Mouse (Mus musculus) limb, embryonic 12.5 days (tissue): Measurements from ENCODE around the gene Ppm1h. TPM values are rescaled to one million over a fixed set of nuclear protein-coding genes. Genes with fewer than 3 reads are reported as not detected.

ENCODE experiments used
- ATAC-seq: fragments of 200-750 bp; cut with Nextera tagmentation; 2 replicates; pipeline ENCODE4 v1.8.0; 2017; ENCODE audit warnings: low read depth, moderate TSS enrichment; ENCODE audit not compliant: insufficient number of reproducible peaks, insufficient read depth, low FRiP score, low TSS enrichment
- H3K27ac ChIP-seq: fragments of 300-500 bp; sonication (generic); 2 replicates; pipeline ENCODE4 v1.5.1; 2016; ENCODE audit warnings: mild to moderate bottlenecking, moderate library complexity
- H3K27me3 ChIP-seq: fragments of 300-500 bp; sonication (generic); 2 replicates; pipeline ENCODE4 v1.6.1; 2016; ENCODE audit warnings: mild to moderate bottlenecking, moderate library complexity
- H3K36me3 ChIP-seq: fragments of 300-500 bp; sonication (generic); 2 replicates; pipeline ENCODE4 v1.6.1; 2016; ENCODE audit warnings: mild to moderate bottlenecking, moderate library complexity
- H3K4me1 ChIP-seq: fragments of 300-500 bp; sonication (generic); replicated peaks from 2 replicates; pipeline ENCODE4 v1.6.1; 2016
- H3K4me2 ChIP-seq: fragments of 300-500 bp; sonication (generic); 2 replicates; pipeline ENCODE4 v1.6.1; 2016; ENCODE audit warnings: mild to moderate bottlenecking, moderate library complexity
- H3K4me3 ChIP-seq: fragments of 300-500 bp; sonication (generic); replicated peaks from 2 replicates; pipeline ENCODE4 v1.5.1; 2016; ENCODE audit warnings: mild to moderate bottlenecking
- H3K9ac ChIP-seq: fragments of 300-500 bp; sonication (generic); replicated peaks from 2 replicates; pipeline ENCODE4 v1.6.1; 2016; ENCODE audit warnings: mild to moderate bottlenecking, moderate library complexity
- H3K9me3 ChIP-seq: fragments of 300-500 bp; sonication (generic); 2 replicates; pipeline ENCODE4 v1.6.1; 2016; ENCODE audit warnings: mild to moderate bottlenecking, moderate library complexity
- WGBS: fragments of 180-500 bp; shearing (Covaris S2); methylation state at CpG from one replicate; pipeline ENCODE4 v1.1.7; 2016; 5-methylcytosine and 5-hydroxymethylcytosine counted together
- polyA plus RNA-seq: library from polyadenylated mRNA; unstranded; fragments of >200 nt; fragmentation: Nextera tagmentation; extraction: Ambion mirVana; gene quantifications from 2 replicates; pipeline ENCODE4 v1.2.1, GENCODE M21; 2016

Gene Ppm1h
- polyA plus RNA-seq, 1 experiment from 2014 or later, result 5.6 TPM

DNA sequence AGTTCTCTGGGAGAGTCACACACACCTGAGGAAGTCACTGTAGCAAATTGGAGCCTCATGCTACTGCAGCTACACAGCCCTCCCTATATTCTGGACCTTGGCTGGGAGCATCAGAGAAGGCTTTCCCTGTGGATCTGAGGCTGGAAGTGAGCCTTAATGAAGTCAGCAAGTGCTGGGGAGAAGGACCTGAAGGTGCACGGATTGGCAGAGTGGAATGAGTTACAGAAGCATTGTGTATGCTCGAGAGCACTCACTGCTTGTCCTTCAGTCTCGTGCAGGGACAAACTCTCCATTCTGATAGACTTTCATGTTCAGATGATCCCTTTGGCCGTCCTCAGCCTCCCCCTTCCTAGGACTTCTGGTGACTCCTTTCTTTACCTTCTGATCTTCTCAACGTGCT lies 26.3 kb downstream of the Ppm1h start:
- no peak overlapping the region for H3K9ac ChIP-seq
- no peaks in the 10 kb centered on the region for H3K9me3 ChIP-seq
- no peak overlapping the region for H3K4me2 ChIP-seq
- no peak overlapping the region for H3K4me3 ChIP-seq
- no peak overlapping the region for H3K27ac ChIP-seq
- no peak for ATAC-seq
- H3K4me1 ChIP-seq, result peaks cover 4% of the 10 kb centered on the region
- H3K36me3 ChIP-seq, result no peaks in the 10 kb centered on the region
- 82% methylated on average over 5 of the region's 5 CpGs for WGBS
- H3K27me3 ChIP-seq, result no peaks in the 10 kb centered on the region

DNA sequence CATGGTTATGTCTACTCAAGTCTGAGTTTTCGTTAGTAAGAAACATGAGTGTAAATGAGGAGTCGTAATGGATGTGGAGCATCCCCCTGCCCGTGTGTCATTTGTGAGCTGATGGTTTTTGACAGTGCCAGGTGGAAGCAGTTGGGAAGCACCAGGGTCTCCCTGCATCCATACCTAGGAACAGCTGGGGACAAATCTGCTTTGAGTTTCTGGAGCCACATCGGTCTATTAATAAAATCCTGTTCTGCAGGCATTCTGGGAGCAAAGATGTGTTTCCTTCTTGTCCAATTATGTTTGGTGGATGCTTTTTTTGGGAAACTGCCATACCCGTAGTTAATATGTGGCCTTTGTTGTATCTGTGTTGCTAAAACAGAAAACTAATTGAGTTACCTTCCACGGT lies 26.9 kb downstream of the Ppm1h start:
- 85% methylated on average over 6 of the region's 6 CpGs for WGBS
- H3K4me1 ChIP-seq, result peaks cover 10% of the 10 kb centered on the region
- H3K36me3 ChIP-seq, result no peaks in the 10 kb centered on the region
- H3K4me3 ChIP-seq, result no peak overlapping the region
- ATAC-seq, result no peak
- no peak overlapping the region for H3K4me2 ChIP-seq
- no peak overlapping the region for H3K9ac ChIP-seq
- no peak overlapping the region for H3K27ac ChIP-seq
- no peaks in the 10 kb centered on the region for H3K9me3 ChIP-seq
- H3K27me3 ChIP-seq, result no peaks in the 10 kb centered on the region

DNA sequence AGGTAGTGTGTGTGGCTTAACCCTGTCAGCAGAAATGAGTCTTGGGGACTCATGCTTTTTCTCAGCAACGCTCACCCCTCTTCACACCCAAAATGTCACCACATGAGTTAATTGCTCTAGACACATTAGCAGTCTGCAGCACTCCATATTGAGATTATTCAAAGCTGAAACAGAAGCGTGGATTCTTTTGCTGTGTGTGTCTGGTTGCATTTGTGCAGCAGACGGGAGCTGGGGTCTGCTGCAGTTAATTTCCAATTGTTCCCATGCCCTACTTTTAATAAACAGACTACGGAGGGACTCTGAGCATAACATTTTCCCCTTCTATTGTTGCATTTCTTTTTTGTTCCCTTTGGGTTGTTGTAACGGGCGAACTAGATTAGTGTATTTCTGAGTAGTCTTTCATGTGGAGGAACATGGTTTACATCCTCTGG lies 32.8 kb downstream of the Ppm1h start:
- Histone ChIP-seq H3K4me3 (no peak overlapping the region), H3K4me1 (peaks cover 20% of the 10 kb centered on the region), H3K27ac (0 out of 2 replicates have a peak overlapping the region, but pooled peaks have one; percentile 17), H3K27me3 (no peaks in the 10 kb centered on the region), H3K36me3 (no peaks in the 10 kb centered on the region), H3K9me3 (no peaks in the 10 kb centered on the region), H3K4me2 (no peak overlapping the region), H3K9ac (no peak overlapping the region)
- WGBS, result 76% methylated on average over 6 of the region's 6 CpGs
- ATAC-seq, result no peak

DNA sequence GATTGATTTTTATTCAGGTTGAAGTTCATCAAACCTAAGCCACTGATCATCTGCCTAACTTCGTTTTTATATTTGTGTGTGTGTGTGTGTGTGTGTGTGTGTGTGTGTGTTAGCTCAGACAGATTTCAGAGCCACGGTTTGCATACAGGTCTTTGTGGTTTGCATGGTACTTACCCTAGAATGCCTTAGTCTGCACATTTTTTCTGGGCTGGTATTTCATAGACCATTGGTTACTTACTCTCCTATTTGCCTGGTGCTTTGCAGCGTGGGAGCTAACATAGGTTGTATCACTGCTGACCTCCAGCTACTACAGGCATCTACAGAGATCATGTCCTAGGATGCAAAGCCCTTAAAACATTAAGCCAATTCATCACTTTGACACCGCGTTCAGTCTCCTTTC lies 33.7 kb downstream of the Ppm1h start:
- H3K9ac ChIP-seq, result no peak overlapping the region
- H3K27me3 ChIP-seq, result no peaks in the 10 kb centered on the region
- no peak for ATAC-seq
- no peak overlapping the region for H3K4me2 ChIP-seq
- H3K27ac ChIP-seq, result no peak overlapping the region
- no peaks in the 10 kb centered on the region for H3K36me3 ChIP-seq
- no peaks in the 10 kb centered on the region for H3K9me3 ChIP-seq
- H3K4me1 ChIP-seq, result peaks cover 25% of the 10 kb centered on the region
- 76% methylated on average over 5 of the region's 5 CpGs for WGBS
- no peak overlapping the region for H3K4me3 ChIP-seq

DNA sequence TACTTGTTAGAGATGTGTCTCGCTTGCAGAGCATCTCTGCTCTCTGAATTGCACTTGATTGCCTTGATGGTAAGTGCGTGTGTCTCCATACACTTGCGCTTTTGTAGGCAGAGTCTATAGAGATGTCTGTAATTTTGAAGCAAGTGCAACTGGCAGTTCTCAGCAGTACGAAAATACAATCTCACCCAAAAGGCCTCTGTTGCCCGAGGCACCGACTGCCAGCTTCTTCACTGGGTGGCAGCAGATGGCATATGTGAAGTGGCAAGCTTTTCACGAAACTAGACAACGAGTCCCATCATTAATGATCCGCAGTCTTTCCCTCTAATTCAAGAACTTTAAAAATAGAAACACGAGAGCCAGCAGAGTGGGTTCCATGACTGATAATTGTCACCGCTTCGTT lies 37.3 kb downstream of the Ppm1h start:
- Histone ChIP-seq H3K36me3 (no peaks in the 10 kb centered on the region), H3K9ac (no peak overlapping the region), H3K27me3 (no peaks in the 10 kb centered on the region), H3K4me1 (peaks cover 13% of the 10 kb centered on the region), H3K4me2 (no peak overlapping the region), H3K9me3 (no peaks in the 10 kb centered on the region), H3K27ac (no peak overlapping the region), H3K4me3 (no peak overlapping the region)
- no peak for ATAC-seq
- WGBS, result 86% methylated on average over 12 of the region's 12 CpGs

DNA sequence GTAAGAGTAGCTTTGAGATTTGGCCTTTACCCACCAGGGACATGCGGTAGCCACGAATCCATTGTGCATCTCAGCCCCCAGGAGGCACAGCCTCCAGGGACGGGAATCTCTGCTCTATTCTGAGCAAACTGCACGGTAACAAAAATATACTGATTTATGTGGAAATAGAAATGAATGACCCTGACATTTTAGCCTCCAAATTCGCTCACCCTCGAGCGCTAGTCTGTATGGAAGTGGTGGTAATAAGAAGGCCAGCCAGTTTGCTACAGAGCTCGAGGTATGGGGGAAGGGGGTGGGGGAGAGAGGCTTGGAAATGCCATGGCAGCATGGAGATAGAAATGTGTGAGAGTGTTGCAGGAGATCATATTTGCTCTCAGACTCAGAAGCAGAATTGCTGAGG lies 37.7 kb downstream of the Ppm1h start:
- no peaks in the 10 kb centered on the region for H3K36me3 ChIP-seq
- no peaks in the 10 kb centered on the region for H3K27me3 ChIP-seq
- WGBS, result 70% methylated on average over 8 of the region's 8 CpGs
- H3K4me1 ChIP-seq, result peaks cover 11% of the 10 kb centered on the region
- H3K9me3 ChIP-seq, result no peaks in the 10 kb centered on the region
- H3K4me2 ChIP-seq, result no peak overlapping the region
- no peak for ATAC-seq
- no peak overlapping the region for H3K9ac ChIP-seq
- no peak overlapping the region for H3K4me3 ChIP-seq
- no peak overlapping the region for H3K27ac ChIP-seq

DNA sequence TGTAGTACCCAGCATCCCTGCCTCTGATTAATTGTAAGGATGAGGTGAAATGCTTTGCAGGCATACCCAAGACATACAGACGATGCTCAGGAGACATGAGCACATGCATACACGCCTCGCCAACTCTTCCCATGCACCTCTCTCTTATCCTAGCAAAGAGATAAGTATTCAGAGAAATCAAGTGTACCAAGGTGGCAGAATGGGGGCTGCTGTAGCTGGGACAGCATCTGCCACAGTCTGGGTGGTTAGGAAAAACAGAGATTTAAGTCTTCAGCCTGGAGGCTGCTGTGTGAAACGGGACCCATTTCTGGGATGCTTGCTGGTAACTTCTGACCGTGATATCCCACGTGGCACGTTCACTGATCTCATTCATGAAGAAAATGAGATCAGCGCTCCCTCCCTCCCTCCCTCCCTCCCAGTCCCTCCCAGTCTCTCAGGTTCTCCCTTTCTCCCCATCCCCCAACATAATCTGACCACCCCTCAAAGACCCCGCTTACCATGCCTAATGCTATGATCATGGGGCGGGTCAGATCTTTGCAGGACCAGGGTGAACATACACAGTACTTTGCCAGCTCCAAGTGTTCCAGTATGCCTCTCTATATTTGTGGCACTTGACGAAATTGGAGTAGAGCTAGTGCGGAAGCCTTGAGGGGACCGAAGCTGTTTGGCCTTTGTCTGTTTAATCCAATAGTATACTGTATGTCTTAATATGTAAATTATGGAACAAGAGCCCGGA lies 38.3 kb downstream of the Ppm1h start:
- Histone ChIP-seq H3K36me3 (no peaks in the 10 kb centered on the region), H3K9me3 (no peaks in the 10 kb centered on the region), H3K4me1 (peaks cover 6% of the 10 kb centered on the region; the same call in 1 of the 2 replicates), H3K9ac (no peak overlapping the region), H3K27ac (no peak overlapping the region), H3K4me3 (no peak overlapping the region), H3K27me3 (no peaks in the 10 kb centered on the region), H3K4me2 (no peak overlapping the region)
- no peak for ATAC-seq
- WGBS, result 84% methylated on average over 14 of the region's 14 CpGs

DNA sequence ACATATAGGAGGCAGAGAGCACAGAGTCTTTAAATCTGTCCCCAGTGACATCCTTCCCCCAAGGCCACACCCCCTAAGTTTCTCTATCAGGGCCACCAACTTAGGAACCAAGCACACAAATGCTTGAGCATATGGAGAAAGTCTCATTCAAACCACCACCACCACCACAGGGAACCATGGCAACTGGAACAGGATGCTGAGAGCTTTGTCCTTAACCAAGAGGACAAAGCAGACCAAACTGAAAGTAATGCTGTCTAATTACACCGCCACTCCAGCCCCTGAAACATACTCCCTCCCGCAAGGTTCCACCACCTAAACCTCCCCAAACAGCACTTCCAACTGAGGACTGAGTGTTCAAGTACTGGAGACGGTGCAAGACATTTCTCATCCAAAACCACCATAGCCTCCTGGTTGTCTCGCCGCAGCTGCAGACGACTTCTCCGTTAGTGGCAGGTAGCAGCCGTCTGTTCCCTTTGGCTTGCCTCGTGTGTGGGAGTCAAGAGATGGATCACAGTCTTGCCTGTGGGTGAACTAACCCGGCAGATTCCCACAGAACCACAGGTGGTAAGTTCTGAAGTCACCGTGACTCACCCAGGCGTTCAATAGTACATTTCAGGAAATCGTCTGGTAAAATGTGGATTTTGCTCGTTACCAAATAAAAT lies 39.3 kb downstream of the Ppm1h start:
- no peaks in the 10 kb centered on the region for H3K27me3 ChIP-seq
- no peak overlapping the region for H3K9ac ChIP-seq
- H3K4me1 ChIP-seq, result 0 out of 2 replicates have a peak, but pooled peaks cover 6% of the 10 kb centered on the region
- no peaks in the 10 kb centered on the region for H3K9me3 ChIP-seq
- H3K36me3 ChIP-seq, result no peaks in the 10 kb centered on the region
- no peak overlapping the region for H3K4me3 ChIP-seq
- 72% methylated on average over 14 of the region's 14 CpGs for WGBS
- no peak overlapping the region for H3K4me2 ChIP-seq
- H3K27ac ChIP-seq, result no peak overlapping the region
- no peak for ATAC-seq

DNA sequence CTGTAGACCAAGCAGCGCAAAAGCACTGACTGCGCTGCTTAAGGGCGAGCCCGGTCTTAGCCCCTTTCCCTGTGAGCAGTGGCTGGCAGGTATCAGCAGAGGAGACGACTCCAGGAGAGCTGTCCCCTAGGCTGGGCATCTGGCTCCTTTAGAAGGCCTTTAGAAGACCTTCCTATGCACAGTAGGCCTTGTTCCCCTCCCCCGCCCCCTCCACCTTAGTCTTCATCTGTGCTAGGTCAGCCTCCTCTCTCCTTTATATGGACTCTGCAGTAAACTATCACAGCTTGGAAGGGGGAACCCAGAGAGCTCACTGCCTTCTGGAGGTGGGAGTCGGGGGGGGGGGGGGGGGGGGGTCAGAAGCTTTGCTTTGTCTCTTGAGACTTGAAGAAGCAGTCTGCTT lies 40.4 kb downstream of the Ppm1h start:
- ATAC-seq, result no peak
- Histone ChIP-seq H3K4me3 (no peak overlapping the region), H3K36me3 (no peaks in the 10 kb centered on the region), H3K4me2 (no peak overlapping the region), H3K27ac (no peak overlapping the region), H3K9ac (no peak overlapping the region), H3K4me1 (0 out of 2 replicates have a peak, but pooled peaks cover 6% of the 10 kb centered on the region), H3K27me3 (no peaks in the 10 kb centered on the region), H3K9me3 (no peaks in the 10 kb centered on the region)
- 76% methylated on average over 7 of the region's 7 CpGs for WGBS

DNA sequence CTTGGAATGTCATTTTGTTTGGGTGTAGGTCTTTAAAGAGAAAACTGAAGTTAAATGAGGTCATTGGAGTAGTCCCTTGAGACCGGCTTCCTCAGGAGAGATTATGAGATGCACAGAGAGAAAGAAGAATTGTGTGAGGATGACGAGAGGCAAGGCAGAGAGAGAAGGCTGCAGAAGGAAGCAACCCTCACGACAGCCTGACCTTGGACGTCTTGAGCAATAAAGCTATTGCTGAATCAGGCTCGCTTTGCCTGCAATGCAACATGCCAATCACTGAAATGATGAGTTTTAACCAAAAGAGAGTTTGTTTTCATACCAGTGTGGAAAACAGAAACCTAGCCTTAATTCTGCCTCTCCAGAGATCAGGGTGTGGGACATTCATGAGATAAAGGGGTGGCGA lies 43.5 kb downstream of the Ppm1h start:
- Histone ChIP-seq H3K4me1 (no peaks in the 10 kb centered on the region), H3K4me2 (no peak overlapping the region), H3K36me3 (no peaks in the 10 kb centered on the region), H3K4me3 (no peak overlapping the region), H3K27ac (no peak overlapping the region), H3K9ac (no peak overlapping the region), H3K27me3 (no peaks in the 10 kb centered on the region), H3K9me3 (no peaks in the 10 kb centered on the region)
- ATAC-seq, result no peak
- WGBS, result 84% methylated on average over 6 of the region's 6 CpGs

DNA sequence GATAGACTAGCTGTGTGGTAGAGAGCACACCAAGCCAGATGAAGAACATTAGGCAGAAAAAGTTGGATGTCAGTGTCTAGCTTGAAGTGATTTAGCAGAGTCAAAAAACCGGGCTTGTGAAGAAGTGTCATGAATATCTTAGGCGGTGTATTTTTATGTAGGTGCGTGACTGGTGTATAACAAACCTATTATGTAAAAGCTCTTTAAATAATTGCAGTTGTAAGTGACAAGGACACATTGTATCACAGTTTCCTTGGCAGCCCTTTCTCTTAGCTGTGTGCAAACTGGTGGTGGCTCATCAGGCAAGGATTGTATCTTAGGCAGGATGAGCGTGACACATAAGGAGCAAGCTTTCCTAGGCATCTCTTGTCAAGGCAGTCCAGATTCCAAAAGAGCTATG lies 46.1 kb downstream of the Ppm1h start:
- 95% methylated on average over 4 of the region's 4 CpGs for WGBS
- H3K27ac ChIP-seq, result no peak overlapping the region
- no peaks in the 10 kb centered on the region for H3K9me3 ChIP-seq
- H3K4me1 ChIP-seq, result no peaks in the 10 kb centered on the region
- no peaks in the 10 kb centered on the region for H3K27me3 ChIP-seq
- no peak overlapping the region for H3K4me2 ChIP-seq
- ATAC-seq, result no peak
- no peak overlapping the region for H3K9ac ChIP-seq
- no peaks in the 10 kb centered on the region for H3K36me3 ChIP-seq
- no peak overlapping the region for H3K4me3 ChIP-seq

DNA sequence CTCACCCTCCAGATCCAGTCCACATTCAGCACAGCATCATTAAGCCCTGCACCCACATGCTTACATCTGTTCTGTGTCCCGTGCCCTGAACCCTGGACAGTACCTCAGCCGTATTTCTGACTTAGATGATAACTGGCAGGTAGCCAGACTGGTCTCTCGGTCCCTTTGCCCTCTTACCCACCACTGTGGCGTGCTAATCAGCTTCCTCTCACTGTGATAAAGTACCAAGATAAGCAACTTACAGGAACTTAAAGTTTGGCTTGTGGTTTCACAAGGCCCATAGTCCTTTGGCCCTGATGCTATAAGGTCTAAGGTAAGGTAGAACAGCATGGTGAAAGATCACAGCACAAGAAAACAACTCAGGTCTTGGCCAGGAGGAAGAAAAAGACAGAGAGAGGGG lies 48.7 kb downstream of the Ppm1h start:
- no peak for ATAC-seq
- Histone ChIP-seq H3K4me1 (no peaks in the 10 kb centered on the region), H3K27ac (no peak overlapping the region), H3K9ac (no peak overlapping the region), H3K4me3 (no peak overlapping the region), H3K4me2 (no peak overlapping the region), H3K27me3 (no peaks in the 10 kb centered on the region), H3K36me3 (no peaks in the 10 kb centered on the region), H3K9me3 (no peaks in the 10 kb centered on the region)
- 60% methylated on average over 4 of the region's 4 CpGs for WGBS
